Mouse (Mus musculus) heart, embryonic 12.5 days (tissue): Measurements from ENCODE around the gene Zfp229. TPM values are rescaled to one million over a fixed set of nuclear protein-coding genes. Genes with fewer than 3 reads are reported as not detected.
A peak's percentile ranks its signal among the peaks of the same experiment; 100 is the strongest.
"Not testable (repeated sequence)": the region's sequence is repeated elsewhere in the genome, so short reads cannot be mapped to it uniquely, and the experiment has no call there.

Experiments used
- ATAC-seq: fragments of 200-750 bp; cut with Nextera tagmentation; 2 replicates; pipeline ENCODE4 v1.8.0; 2017; ENCODE audit warnings: moderate TSS enrichment, moderate library complexity; ENCODE audit not compliant: insufficient number of reproducible peaks, low FRiP score
- H3K27ac ChIP-seq: fragments of 300-500 bp; sonication (generic); 2 replicates; pipeline ENCODE4 v1.5.1; 2016; ENCODE audit warnings: mild to moderate bottlenecking, moderate library complexity; ENCODE audit not compliant: poor library complexity, severe bottlenecking
- H3K27me3 ChIP-seq: fragments of 300-500 bp; sonication (generic); replicated peaks from 2 replicates; pipeline ENCODE4 v1.6.1; 2016; ENCODE audit warnings: mild to moderate bottlenecking, moderate library complexity
- H3K36me3 ChIP-seq: fragments of 300-500 bp; sonication (generic); 2 replicates; pipeline ENCODE4 v1.6.1; 2016; ENCODE audit warnings: mild to moderate bottlenecking, moderate library complexity
- H3K4me1 ChIP-seq: fragments of 300-500 bp; sonication (generic); replicated peaks from 2 replicates; pipeline ENCODE4 v1.6.1; 2016; ENCODE audit warnings: mild to moderate bottlenecking
- H3K4me2 ChIP-seq: fragments of 300-500 bp; sonication (generic); 2 replicates; pipeline ENCODE4 v1.6.1; 2016; ENCODE audit warnings: mild to moderate bottlenecking, moderate library complexity
- H3K4me3 ChIP-seq: fragments of 300-500 bp; sonication (generic); 2 replicates; pipeline ENCODE4 v1.5.1; 2016; ENCODE audit warnings: mild to moderate bottlenecking
- H3K9ac ChIP-seq: fragments of 300-500 bp; sonication (generic); 2 replicates; pipeline ENCODE4 v1.6.1; 2016; ENCODE audit warnings: mild to moderate bottlenecking, moderate library complexity
- H3K9me3 ChIP-seq: fragments of 300-500 bp; sonication (generic); replicated peaks from 2 replicates; pipeline ENCODE4 v1.6.1; 2016; ENCODE audit warnings: mild to moderate bottlenecking, moderate library complexity
- WGBS: fragments of 180-500 bp; shearing (Covaris S2); methylation state at CpG from one replicate; pipeline ENCODE4 v1.1.7; 2016; 5-methylcytosine and 5-hydroxymethylcytosine counted together
- polyA plus RNA-seq: library from polyadenylated mRNA; unstranded; fragments of >200 nt; fragmentation: Nextera tagmentation; extraction: Ambion mirVana; gene quantifications from 2 replicates; pipeline ENCODE4 v1.2.1, GENCODE M21; 2016

The Zfp229 gene
- polyA plus RNA-seq, 1 experiment from 2014 or later = 4.4 TPM

GRCm38 (mm10) chr17:21753342-21754208 is 23.0 kb downstream of the Zfp229 start:
- Histone ChIP-seq H3K9ac (peak overlapping the region; percentile 54; the same call in 1 of the 2 replicates), H3K36me3 (no peaks in the 10 kb centered on the region), H3K9me3 (0 out of 2 replicates have a peak, but pooled peaks cover 2% of the 10 kb centered on the region), H3K27me3 (0 out of 2 replicates have a peak, but pooled peaks cover 4% of the 10 kb centered on the region), H3K4me2 (peak overlapping the region; percentile 74), H3K4me1 (no peaks in the 10 kb centered on the region), H3K27ac (no peak overlapping the region), H3K4me3 (peak overlapping the region; percentile 43)
- 14% methylated on average over 20 of the region's 20 CpGs for WGBS
- ATAC-seq = no peak

GRCm38 (mm10) chr17:21770336-21770735 is 39.7 kb downstream of the Zfp229 start:
- Histone ChIP-seq H3K9ac (no peak overlapping the region), H3K9me3 (peaks cover 4% of the 10 kb centered on the region), H3K4me3 (no peak overlapping the region), H3K4me1 (no peaks in the 10 kb centered on the region), H3K4me2 (no peak overlapping the region), H3K27me3 (no peaks in the 10 kb centered on the region), H3K27ac (no peak overlapping the region), H3K36me3 (no peaks in the 10 kb centered on the region)
- 77% methylated on average over 2 of the region's 2 CpGs for WGBS
- ATAC-seq = no peak

GRCm38 (mm10) chr17:21792256-21792655 is 61.7 kb downstream of the Zfp229 start:
- H3K4me1 ChIP-seq = no peaks in the 10 kb centered on the region
- no peak overlapping the region for H3K4me3 ChIP-seq
- 75% methylated on average over 4 of the region's 4 CpGs for WGBS
- no peak overlapping the region for H3K4me2 ChIP-seq
- 0 out of 2 replicates have a peak, but pooled peaks cover 6% of the 10 kb centered on the region for H3K9me3 ChIP-seq
- H3K9ac ChIP-seq = no peak overlapping the region
- no peak overlapping the region for H3K27ac ChIP-seq
- H3K36me3 ChIP-seq = no peaks in the 10 kb centered on the region
- no peaks in the 10 kb centered on the region for H3K27me3 ChIP-seq
- no peak for ATAC-seq

GRCm38 (mm10) chr17:21801373-21801772 is 70.8 kb downstream of the Zfp229 start:
- H3K9ac ChIP-seq, H3K27me3 ChIP-seq, H3K36me3 ChIP-seq, H3K4me3 ChIP-seq, H3K4me2 ChIP-seq, H3K4me1 ChIP-seq, H3K27ac ChIP-seq, H3K9me3 ChIP-seq, ATAC-seq: not testable (repeated sequence)
- WGBS = 44% methylated on average over 19 of the region's 19 CpGs

Other genes starting within 250 kb of the Zfp229 start
- 5.6 and 5.9 TPM in 2 replicates for gene Zfp53, start 241.8 kb upstream of the Zfp229 start, polyA plus RNA-seq
- 2.6 and 2.9 TPM in 2 replicates for gene Zfp52, start 195.3 kb upstream of the Zfp229 start, polyA plus RNA-seq
- gene Zfp948, start 163.8 kb upstream of the Zfp229 start, polyA plus RNA-seq = 14.4 and 15.1 TPM in 2 replicates
- 4.3 and 5.1 TPM in 2 replicates for gene Zfp983, start 80.2 kb upstream of the Zfp229 start, polyA plus RNA-seq
- gene Gm10226, start 38.9 kb upstream of the Zfp229 start, polyA plus RNA-seq = 3.1 and 4.6 TPM in 2 replicates
- gene Zfp760, start 23.1 kb upstream of the Zfp229 start, polyA plus RNA-seq = 8.1 and 8.7 TPM in 2 replicates
- gene Zfp820, start 115.0 kb downstream of the Zfp229 start, polyA plus RNA-seq = 4.2 and 5.1 TPM in 2 replicates
- gene Zfp995, start 179.1 kb downstream of the Zfp229 start, polyA plus RNA-seq = 4.0 and 5.2 TPM in 2 replicates
- 15.2 and 15.5 TPM in 2 replicates for gene Zfp942, start 231.7 kb downstream of the Zfp229 start, polyA plus RNA-seq
- 15.4 and 16.2 TPM in 2 replicates for gene Zfp943, start 231.8 kb downstream of the Zfp229 start, polyA plus RNA-seq